Mouse (Mus musculus) heart, embryonic 11.5 days (tissue): ENCODE measurements around the gene Shisa2. TPM values are rescaled to one million over a fixed set of nuclear protein-coding genes. Genes with fewer than 3 reads are reported as not detected.

Experiments
- ATAC-seq: fragments of 200-750 bp; cut with Nextera tagmentation; replicated peaks from 2 replicates; pipeline ENCODE4 v1.8.0; 2017; ENCODE audit warnings: moderate library complexity; ENCODE audit not compliant: insufficient number of reproducible peaks, low FRiP score, low TSS enrichment
- H3K27ac ChIP-seq: fragments of 300-500 bp; sonication (generic); 2 replicates; pipeline ENCODE4 v1.5.1; 2014; ENCODE audit warnings: mild to moderate bottlenecking, low read depth, low read length
- H3K27me3 ChIP-seq: fragments of 300-500 bp; sonication (generic); 2 replicates; pipeline ENCODE4 v1.6.1; 2014; ENCODE audit warnings: mild to moderate bottlenecking, low read length, mixed read lengths; ENCODE audit not compliant: control insufficient read depth, insufficient read depth
- H3K36me3 ChIP-seq: fragments of 300-500 bp; sonication (generic); 2 replicates; pipeline ENCODE4 v1.6.1; 2014; ENCODE audit warnings: mild to moderate bottlenecking, low read length, moderate library complexity, mixed read lengths; ENCODE audit not compliant: control insufficient read depth, insufficient read depth
- H3K4me1 ChIP-seq: fragments of 300-500 bp; sonication (generic); 2 replicates; pipeline ENCODE4 v1.6.1; 2014; ENCODE audit warnings: low read length; ENCODE audit not compliant: control insufficient read depth, insufficient read depth
- H3K4me2 ChIP-seq: fragments of 300-500 bp; sonication (generic); 2 replicates; pipeline ENCODE4 v1.6.1; 2014; ENCODE audit warnings: mild to moderate bottlenecking, moderate library complexity
- H3K4me3 ChIP-seq: fragments of 300-500 bp; sonication (generic); 2 replicates; pipeline ENCODE4 v1.5.1; 2014; ENCODE audit warnings: low read depth, low read length
- H3K9ac ChIP-seq: fragments of 300-500 bp; sonication (generic); 2 replicates; pipeline ENCODE4 v1.6.1; 2014; ENCODE audit warnings: mild to moderate bottlenecking, low read depth, low read length, moderate library complexity
- H3K9me3 ChIP-seq: fragments of 300-500 bp; sonication (generic); replicated peaks from 2 replicates; pipeline ENCODE4 v1.6.1; 2016; ENCODE audit warnings: low read length; ENCODE audit not compliant: control insufficient read depth
- WGBS: fragments of 180-500 bp; shearing (Covaris S2); extraction: QIAGEN DNeasy Blood & Tissue Kit; methylation state at CpG from one replicate; pipeline ENCODE4 v1.1.7; 2014; ENCODE audit not compliant: insufficient replicate concordance; 5-methylcytosine and 5-hydroxymethylcytosine counted together
- polyA plus RNA-seq: library from polyadenylated mRNA; unstranded; fragments of >200 nt; fragmentation: Nextera tagmentation; extraction: Ambion mirVana; gene quantifications from 2 replicates; pipeline ENCODE4 v1.2.1, GENCODE M21; 2014

Gene Shisa2
- polyA plus RNA-seq: 15.8 and 17.3 TPM in 2 replicates

GRCm38 (mm10) chr14:59625158-59625805 lies at the start of gene Shisa2:
TSS of gene Shisa2 (plus strand) at chr14:59625308.
- Histone ChIP-seq H3K9me3 (no peaks in the 10 kb centered on the region), H3K27me3 (no peaks in the 10 kb centered on the region; the same call in 1 of the 2 replicates), H3K4me1 (peaks cover 3% of the 10 kb centered on the region; the same call in 1 of the 2 replicates), H3K27ac (peak within 1 kb of the TSS; percentile 79), H3K36me3 (no peaks in the 10 kb centered on the region), H3K9ac (peak within 1 kb of the TSS; percentile 81), H3K4me2 (peak within 1 kb of the TSS; percentile 90), H3K4me3 (peak within 1 kb of the TSS; percentile 68)
- ATAC-seq: peak; percentile 81
- WGBS: under 1% methylated on average over 55 of the region's 65 CpGs

GRCm38 (mm10) chr14:59576385-59576784 lies 48.7 kb upstream of the Shisa2 start:
- Histone ChIP-seq H3K36me3 (peaks cover 7% of the 10 kb centered on the region; the same call in 1 of the 2 replicates), H3K4me3 (no peak overlapping the region), H3K4me1 (peaks cover 6% of the 10 kb centered on the region), H3K27me3 (no peaks in the 10 kb centered on the region), H3K4me2 (no peak overlapping the region), H3K27ac (no peak overlapping the region), H3K9me3 (no peaks in the 10 kb centered on the region), H3K9ac (no peak overlapping the region)
- WGBS: 86% methylated on average over 5 of the region's 5 CpGs
- ATAC-seq: no peak

GRCm38 (mm10) chr14:59590614-59591013 lies 34.5 kb upstream of the Shisa2 start:
- no peaks in the 10 kb centered on the region for H3K27me3 ChIP-seq
- no peak for ATAC-seq
- H3K9ac ChIP-seq: no peak overlapping the region
- no peak overlapping the region for H3K4me2 ChIP-seq
- 73% methylated on average over 1 of the region's 1 CpGs for WGBS
- no peaks in the 10 kb centered on the region for H3K9me3 ChIP-seq
- H3K36me3 ChIP-seq: peaks cover 4% of the 10 kb centered on the region; the same call in 1 of the 2 replicates
- H3K4me1 ChIP-seq: no peaks in the 10 kb centered on the region
- H3K27ac ChIP-seq: no peak overlapping the region
- no peak overlapping the region for H3K4me3 ChIP-seq

DNA sequence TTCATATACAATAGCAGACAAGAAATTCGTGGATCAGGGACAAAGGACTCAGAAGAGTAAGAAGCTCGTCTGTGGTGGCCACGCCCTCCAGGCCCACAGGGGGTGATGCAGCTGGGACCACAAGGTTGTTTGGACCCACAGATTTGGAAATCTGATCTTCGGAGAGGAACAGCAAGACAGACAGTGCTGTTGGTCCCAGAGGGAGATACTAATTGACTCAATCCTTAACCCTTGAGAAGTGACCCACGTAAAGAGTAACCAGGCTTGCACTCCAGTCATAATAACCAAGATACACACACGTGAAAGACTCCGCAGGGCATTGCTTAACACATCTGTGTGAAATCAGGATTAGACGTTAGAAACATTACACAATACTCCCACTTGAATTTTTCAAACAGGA lies 33.2 kb upstream of the Shisa2 start:
- peaks cover 4% of the 10 kb centered on the region for H3K4me1 ChIP-seq
- WGBS: 84% methylated on average over 8 of the region's 8 CpGs
- H3K36me3 ChIP-seq: peaks cover 4% of the 10 kb centered on the region; the same call in 1 of the 2 replicates
- H3K27me3 ChIP-seq: no peaks in the 10 kb centered on the region
- ATAC-seq: no peak
- H3K9ac ChIP-seq: no peak overlapping the region
- no peak overlapping the region for H3K4me2 ChIP-seq
- no peak overlapping the region for H3K4me3 ChIP-seq
- H3K9me3 ChIP-seq: no peaks in the 10 kb centered on the region
- H3K27ac ChIP-seq: no peak overlapping the region

DNA sequence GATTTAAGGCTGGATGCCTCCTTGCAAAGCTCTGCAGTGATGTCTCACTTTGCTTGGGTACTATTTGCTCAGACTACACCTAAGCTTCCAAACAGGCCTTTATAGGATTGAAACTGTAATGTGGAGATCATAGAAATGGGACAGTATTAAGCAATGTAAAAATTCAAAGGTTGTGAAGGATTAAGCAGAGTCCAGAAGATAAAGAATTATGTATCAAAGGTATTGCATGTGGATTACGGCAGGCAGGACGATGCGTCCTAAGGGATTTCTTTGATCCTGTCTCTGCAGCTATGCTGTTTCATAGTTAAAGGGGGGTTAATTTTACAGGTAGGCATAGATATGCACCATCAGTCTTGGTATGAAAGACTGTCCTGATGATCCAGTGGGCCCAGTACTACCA lies 32.5 kb upstream of the Shisa2 start:
- Histone ChIP-seq H3K9me3 (no peaks in the 10 kb centered on the region), H3K9ac (no peak overlapping the region), H3K27ac (no peak overlapping the region), H3K4me1 (peaks cover 7% of the 10 kb centered on the region), H3K4me2 (no peak overlapping the region), H3K36me3 (peaks cover 4% of the 10 kb centered on the region; the same call in 1 of the 2 replicates), H3K4me3 (no peak overlapping the region), H3K27me3 (no peaks in the 10 kb centered on the region)
- no peak for ATAC-seq
- WGBS: 90% methylated on average over 3 of the region's 3 CpGs

- H3K4me3 ChIP-seq: no peak overlapping the region
- no peak overlapping the region for H3K9ac ChIP-seq
- H3K27me3 ChIP-seq: no peaks in the 10 kb centered on the region
- no peaks in the 10 kb centered on the region for H3K9me3 ChIP-seq
- 88% methylated on average over 3 of the region's 3 CpGs for WGBS
- no peak overlapping the region for H3K27ac ChIP-seq
- peaks cover 2% of the 10 kb centered on the region; the same call in 1 of the 2 replicates for H3K36me3 ChIP-seq
- no peak overlapping the region for H3K4me2 ChIP-seq
- H3K4me1 ChIP-seq: peaks cover 7% of the 10 kb centered on the region
- ATAC-seq: no peak
These were observed 30.1 kb upstream of the Shisa2 start for GRCm38 (mm10) chr14:59594988-59595387.

DNA sequence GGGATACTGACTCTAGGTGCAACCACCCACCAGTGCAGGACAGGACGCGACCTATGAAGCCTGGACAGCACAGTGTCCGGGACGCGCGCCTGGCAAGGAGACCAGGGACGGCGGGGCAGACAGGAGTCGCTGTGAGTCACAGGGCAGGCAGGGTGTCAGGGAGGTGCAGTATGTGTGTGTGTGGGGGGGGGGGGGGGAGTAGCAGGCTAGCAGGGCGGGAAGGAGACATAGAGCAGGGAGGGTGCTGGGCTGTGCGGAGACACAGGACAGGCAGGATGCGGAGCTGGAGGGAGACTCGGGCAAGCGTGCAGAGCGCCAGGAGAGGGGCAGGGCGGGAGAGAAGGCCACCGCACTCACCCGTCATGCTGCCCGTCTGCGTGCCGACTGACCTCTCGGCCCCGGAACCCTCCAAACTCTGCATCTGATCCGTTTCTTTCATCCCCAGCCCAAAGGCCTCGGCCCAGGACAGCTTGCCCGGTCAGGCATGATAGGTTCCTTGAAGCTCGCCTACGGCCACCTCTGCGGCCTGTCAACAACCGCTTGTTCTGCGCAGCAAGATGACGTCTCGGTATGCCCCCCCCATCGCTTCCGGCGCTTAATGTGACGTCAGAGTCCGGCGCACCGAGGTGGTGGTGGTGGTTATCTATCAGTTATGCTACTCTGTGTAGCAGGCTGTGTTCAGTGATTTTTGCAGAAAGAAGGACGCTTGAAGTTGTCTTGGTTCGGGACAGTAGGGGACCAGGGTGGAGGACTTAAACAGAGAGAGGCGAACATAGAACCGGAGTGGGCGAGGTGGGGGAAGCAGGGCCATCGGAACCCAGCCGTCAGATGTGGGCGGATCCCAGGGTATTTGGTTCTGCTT lies 27.5 kb upstream of the Shisa2 start, which contains the start of gene Cdadc1:
Gene Cdadc1 (minus strand): TSS at position 562 of the 862 bp plus-strand sequence.
- peaks cover 7% of the 10 kb centered on the region for H3K4me1 ChIP-seq
- H3K9ac ChIP-seq: peak within 1 kb of the TSS; percentile 86
- peaks cover 2% of the 10 kb centered on the region; the same call in 1 of the 2 replicates for H3K36me3 ChIP-seq
- H3K27ac ChIP-seq: peak within 1 kb of the TSS; percentile 54
- peak; percentile 88 for ATAC-seq
- H3K4me3 ChIP-seq: peak within 1 kb of the TSS; percentile 90
- no peaks in the 10 kb centered on the region for H3K9me3 ChIP-seq
- H3K4me2 ChIP-seq: peak within 1 kb of the TSS; percentile 89
- no peaks in the 10 kb centered on the region for H3K27me3 ChIP-seq
- under 1% methylated on average over 46 of the region's 48 CpGs for WGBS

DNA sequence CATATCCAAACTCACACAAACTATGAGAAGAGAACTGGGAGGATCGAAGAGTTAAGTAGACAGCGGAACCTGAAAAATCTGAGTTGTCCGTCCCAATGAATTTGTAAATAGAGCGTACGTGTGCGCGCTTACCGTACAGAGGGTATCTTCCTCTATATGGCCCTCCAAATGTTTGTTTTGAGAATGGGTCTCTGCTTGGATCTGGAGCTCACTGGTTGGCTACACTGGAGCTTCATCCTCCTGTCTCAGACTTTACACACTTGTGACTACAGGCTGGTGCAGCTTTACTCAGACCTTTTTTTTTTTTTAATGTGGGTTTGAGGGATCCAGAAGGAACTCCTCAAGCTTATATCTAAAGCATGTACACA lies 26.9 kb upstream of the Shisa2 start:
- Histone ChIP-seq H3K27me3 (no peaks in the 10 kb centered on the region), H3K36me3 (peaks cover 2% of the 10 kb centered on the region; the same call in 1 of the 2 replicates), H3K4me1 (peaks cover 7% of the 10 kb centered on the region), H3K4me3 (peak overlapping the region; percentile 90), H3K9me3 (no peaks in the 10 kb centered on the region), H3K27ac (peak overlapping the region; percentile 13; the same call in 1 of the 2 replicates), H3K4me2 (peak overlapping the region; percentile 57), H3K9ac (peak overlapping the region; percentile 86)
- 6% methylated on average over 8 of the region's 8 CpGs for WGBS
- no peak for ATAC-seq
